Mouse (Mus musculus) layer of hippocampus, adult 2 months (tissue): ENCODE results near the gene Gm28230. TPM values are rescaled to one million over a fixed set of nuclear protein-coding genes. Genes with fewer than 3 reads are reported as not detected.

ENCODE experiments used
- DNase-seq, 2 experiments: peaks; one replicate each; pipeline ENCODE4 v3.0.0; 2022; ENCODE audit warnings: low spot score in 2 of 2
- H3K27ac ChIP-seq: fragments of 200-600 bp; 2 replicates; pipeline ENCODE4 v1.8.1; 2022
- H3K4me3 ChIP-seq: fragments of 200-600 bp; 2 replicates; pipeline ENCODE4 v1.8.1; 2022; ENCODE audit warnings: mild to moderate bottlenecking
- CTCF ChIP-seq: fragments of 200-600 bp; conservative IDR thresholded peaks from 2 replicates; pipeline ENCODE4 v1.8.1; 2022; ENCODE audit warnings: antibody characterized with exemption, mild to moderate bottlenecking, moderate library complexity
- total RNA-seq, 2 experiments: library from RNA; stranded (reverse); gene quantifications; 2 replicates each; pipeline ENCODE4 v1.2.3; 2021

Gm28230 gene
- total RNA-seq, 2 experiments from 2014 or later = not detected

GRCm38 (mm10) chr2:74747661-74748141 is 21.2 kb downstream of the Gm28230 start:
- DNase-seq = no peak
- TF ChIP-seq CTCF = no peak
- H3K4me3 ChIP-seq = no peak overlapping the region
- H3K27ac ChIP-seq = no peak overlapping the region

- DNase-seq = no peak
- no peak overlapping the region for H3K27ac ChIP-seq
- no peak overlapping the region for H3K4me3 ChIP-seq
- TF ChIP-seq CTCF = no peak
Observed at GRCm38 (mm10) chr2:74748436-74748995, 22.0 kb downstream of the Gm28230 start.

GRCm38 (mm10) chr2:74749337-74750121 is 23.0 kb downstream of the Gm28230 start:
- Histone ChIP-seq H3K27ac (no peak overlapping the region), H3K4me3 (no peak overlapping the region; the same call in 1 of the 2 replicates)
- no peak for DNase-seq
- TF ChIP-seq CTCF = no peak

GRCm38 (mm10) chr2:74750731-74751250 is 24.3 kb downstream of the Gm28230 start:
- no peak for TF ChIP-seq CTCF
- DNase-seq = no peak
- no peak overlapping the region for H3K4me3 ChIP-seq
- H3K27ac ChIP-seq = no peak overlapping the region

GRCm38 (mm10) chr2:74751861-74752260 is 25.3 kb downstream of the Gm28230 start:
- H3K4me3 ChIP-seq = no peak overlapping the region
- no peak overlapping the region for H3K27ac ChIP-seq
- DNase-seq = no peak
- no peak for TF ChIP-seq CTCF

- DNase-seq = no peak
- H3K4me3 ChIP-seq = no peak overlapping the region
- no peak overlapping the region for H3K27ac ChIP-seq
- no peak for TF ChIP-seq CTCF
Observed at GRCm38 (mm10) chr2:74752431-74753174, 26.1 kb downstream of the Gm28230 start.

- Histone ChIP-seq H3K4me3 (no peak overlapping the region), H3K27ac (no peak overlapping the region)
- no peak for TF ChIP-seq CTCF
- DNase-seq = no peak
Observed at GRCm38 (mm10) chr2:74753175-74753523, 26.6 kb downstream of the Gm28230 start.

- DNase-seq = no peak
- Histone ChIP-seq H3K4me3 (no peak overlapping the region), H3K27ac (no peak overlapping the region)
- TF ChIP-seq CTCF = no peak
Observed at GRCm38 (mm10) chr2:74753711-74754110, 27.2 kb downstream of the Gm28230 start.

GRCm38 (mm10) chr2:74760146-74760545 is 33.6 kb downstream of the Gm28230 start:
- no peak for DNase-seq
- TF ChIP-seq CTCF = no peak
- no peak overlapping the region for H3K27ac ChIP-seq
- no peak overlapping the region for H3K4me3 ChIP-seq

- H3K4me3 ChIP-seq = no peak overlapping the region
- TF ChIP-seq CTCF = no peak
- H3K27ac ChIP-seq = no peak overlapping the region
- no peak for DNase-seq
Observed at GRCm38 (mm10) chr2:74761941-74762340, 35.4 kb downstream of the Gm28230 start.

- no peak for TF ChIP-seq CTCF
- no peak within 1 kb of the TSS for H3K27ac ChIP-seq
- no peak for DNase-seq
- peak within 1 kb of the TSS; percentile 56 for H3K4me3 ChIP-seq
Observed at GRCm38 (mm10) chr2:74762522-74763244, 36.2 kb downstream of the Gm28230 start, which contains the start of gene Hoxd1. Hoxd1 (plus strand) TSS chr2:74762980.

- H3K27ac ChIP-seq = no peak overlapping the region
- DNase-seq = no peak
- TF ChIP-seq CTCF = no peak
- peak overlapping the region; percentile 56 for H3K4me3 ChIP-seq
Observed at GRCm38 (mm10) chr2:74763245-74763735, 36.8 kb downstream of the Gm28230 start.
